Mouse (Mus musculus) T-helper 17 cell (primary cell): ENCODE results near the gene Myh10.
"Not testable (repeated sequence)": the region's sequence is repeated elsewhere in the genome, so short reads cannot be mapped to it uniquely, and the experiment has no call there.

Source experiments
- in situ Hi-C, 2 experiments: fragments of 300-600 bp; cut with MboI, MseI; formaldehyde crosslinking; loops; 1 replicate in 1 of 2; 2 replicates in 1 of 2; pipeline ENCODE4 v1.15.1; 2025; ENCODE audit warnings: high pct_unique_total_duplicates in 2 of 2

The Myh10 gene

DNA sequence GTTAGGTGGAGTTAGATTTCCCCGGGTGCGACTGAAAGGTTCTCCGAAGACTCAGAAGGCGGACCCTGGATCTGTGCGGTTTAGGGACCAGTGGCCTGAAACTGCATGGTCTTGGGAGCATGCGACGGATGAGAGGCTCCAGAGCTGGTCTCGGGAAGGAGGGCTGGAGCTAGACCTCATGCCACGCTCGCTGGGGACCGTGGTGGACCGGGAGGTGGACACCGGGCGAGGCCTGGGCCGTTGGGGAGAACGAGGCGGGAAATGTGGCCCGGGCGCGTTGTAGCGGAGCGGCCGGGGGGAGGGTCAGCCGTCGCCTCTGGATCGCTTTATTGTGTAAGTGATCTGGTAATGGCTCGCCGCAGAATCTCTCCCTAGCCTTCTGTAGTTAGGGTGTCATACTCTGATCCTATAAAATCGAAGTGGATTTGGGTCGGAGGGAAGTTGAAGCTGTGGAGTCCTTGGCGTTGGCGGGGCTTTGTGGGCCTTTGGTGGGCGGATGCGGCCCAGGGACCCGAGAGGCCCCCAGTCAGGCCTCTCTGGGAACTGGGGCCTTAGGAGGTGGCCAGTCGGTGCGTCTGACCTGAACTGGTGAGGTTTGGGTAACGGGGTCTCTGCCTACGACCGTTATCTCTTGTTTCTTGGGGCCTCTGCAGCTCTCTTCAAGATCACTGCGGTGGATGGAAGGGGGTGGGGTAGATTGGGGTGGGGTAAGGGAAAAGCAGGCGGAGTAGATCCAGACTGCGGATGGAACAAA is 1.5 kb downstream of the Myh10 start:
- in situ Hi-C loops: no loop called here

DNA sequence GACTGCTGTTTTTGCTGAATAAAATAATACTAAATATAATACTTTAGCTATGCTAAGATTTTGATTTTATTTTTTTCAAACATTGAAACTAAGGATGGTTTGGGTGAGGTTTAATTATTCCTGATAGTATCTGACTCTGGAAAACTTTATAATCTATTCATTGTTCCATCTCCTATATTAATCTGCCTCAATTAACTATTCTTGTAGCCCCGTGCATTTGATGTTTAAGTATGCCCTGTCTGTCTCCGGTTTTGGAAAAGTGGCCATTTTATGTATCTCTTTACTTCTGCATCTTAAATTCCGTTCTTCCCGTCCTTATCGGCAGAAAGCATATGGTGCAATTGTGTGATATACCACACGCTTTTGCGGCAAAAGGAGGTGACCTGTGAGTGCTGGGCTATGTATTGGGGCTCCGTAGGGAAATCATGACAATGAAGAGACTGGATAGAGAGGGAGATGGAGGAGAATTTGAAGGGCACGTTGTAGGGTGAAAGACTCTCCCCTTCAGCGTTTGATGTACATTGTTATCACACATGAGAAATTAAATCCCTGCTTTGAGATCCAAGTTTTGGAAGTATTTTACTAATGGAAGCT is 2.2 kb downstream of the Myh10 start:
- in situ Hi-C loops: no loop called here

GRCm38 (mm10) chr11:68702370-68702769 is 11.0 kb downstream of the Myh10 start:
- in situ Hi-C loops: loop anchor here in 1 of 2 experiments (10.0 kb wide), 1 partner anchor 532 kb away; the partner anchor contains the start of gene Gucy2e

DNA sequence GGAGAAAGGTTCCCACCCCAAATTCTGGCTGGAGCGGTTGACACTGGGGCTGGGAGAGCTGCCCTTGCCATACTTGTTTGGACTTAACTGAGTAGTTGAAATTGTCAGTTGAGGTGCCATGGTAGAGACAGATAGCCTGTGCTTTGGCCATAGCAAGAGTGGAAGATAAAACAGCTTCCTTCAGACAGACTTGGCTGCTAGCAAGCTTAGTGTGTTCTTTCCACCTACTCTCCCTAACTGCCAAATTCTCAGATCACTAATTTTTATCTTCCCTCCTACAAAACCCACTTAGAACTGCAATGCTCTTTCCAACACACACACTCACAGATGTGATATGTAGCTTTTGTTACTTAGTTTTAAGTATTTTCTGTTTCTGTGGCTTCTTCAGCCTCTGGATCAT is 12.0 kb downstream of the Myh10 start:
- in situ Hi-C loops: loop anchor here in 1 of 2 experiments (10.0 kb wide), 1 partner anchor 531 kb away; the partner anchor contains the start of gene Gucy2e

GRCm38 (mm10) chr11:68704258-68704657 is 12.9 kb downstream of the Myh10 start:
- in situ Hi-C loops: loop anchor here in 1 of 2 experiments (10.0 kb wide), 1 partner anchor 531 kb away; the partner anchor contains the start of gene Gucy2e

- in situ Hi-C loops: loop anchor here in 1 of 2 experiments (10.0 kb wide), 1 partner anchor 530 kb away; the partner anchor contains the start of gene Gucy2e
Measured at GRCm38 (mm10) chr11:68704847-68705246, 13.5 kb downstream of the Myh10 start.

GRCm38 (mm10) chr11:68706524-68707429 is 15.4 kb downstream of the Myh10 start:
- in situ Hi-C loops: loop anchor here in 1 of 2 experiments (10.0 kb wide), 1 partner anchor 528 kb away; the partner anchor contains the start of gene Gucy2e

DNA sequence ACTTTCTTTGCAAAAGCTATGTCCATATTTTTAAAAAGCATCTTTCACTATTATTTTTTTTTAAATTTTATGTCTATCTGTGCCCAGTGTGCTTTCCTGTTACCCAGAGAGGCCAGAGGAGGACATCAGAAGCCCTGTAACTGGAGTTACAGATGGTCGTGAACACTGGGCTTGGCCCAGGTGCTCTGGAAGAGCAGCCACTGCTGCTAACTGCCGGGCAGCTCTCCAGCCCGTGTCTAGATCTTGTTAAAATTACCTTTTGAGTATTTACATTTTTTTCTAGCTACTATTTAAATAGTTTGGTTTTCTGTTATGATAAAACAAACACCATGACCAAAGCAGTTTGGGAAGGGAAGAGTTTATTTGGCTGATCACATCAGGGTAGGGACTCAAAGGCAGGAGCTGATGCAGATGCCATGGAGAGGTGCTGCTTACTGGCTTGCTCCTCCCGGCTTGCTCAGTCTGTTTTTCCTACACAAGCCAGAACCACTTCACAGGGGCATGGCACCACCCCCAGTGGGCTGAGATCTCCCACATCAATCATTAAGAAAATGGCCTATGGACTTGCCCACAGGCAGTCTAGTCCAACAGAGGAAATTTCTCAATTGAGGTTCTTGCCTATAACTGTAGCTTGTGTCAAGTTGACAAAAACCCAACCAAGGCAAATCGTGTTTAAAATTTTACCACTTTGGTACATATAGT is 16.7 kb downstream of the Myh10 start:
- in situ Hi-C loops: loop anchor here in 1 of 2 experiments (10.0 kb wide), 1 partner anchor 527 kb away; the partner anchor contains the start of gene Gucy2e

- in situ Hi-C loops: loop anchor here (5.0 kb wide), 2 partner anchors 84 to 124 kb away; no protein-coding TSS in a partner anchor
Measured at GRCm38 (mm10) chr11:68716167-68716566, 24.8 kb downstream of the Myh10 start.

- in situ Hi-C loops: loop anchor here (5.0 kb wide), 2 partner anchors 85 to 125 kb away; no protein-coding TSS in a partner anchor
Measured at GRCm38 (mm10) chr11:68717171-68717840, 25.9 kb downstream of the Myh10 start.

- in situ Hi-C loops: loop anchor here (5.0 kb wide), 2 partner anchors 87 to 127 kb away; no protein-coding TSS in a partner anchor
Measured at GRCm38 (mm10) chr11:68719096-68719648, 27.8 kb downstream of the Myh10 start.

- in situ Hi-C loops: loop anchor here (5.0 kb wide), 2 partner anchors 87 to 127 kb away; no protein-coding TSS in a partner anchor
Measured at GRCm38 (mm10) chr11:68719774-68720173, 28.4 kb downstream of the Myh10 start.

DNA sequence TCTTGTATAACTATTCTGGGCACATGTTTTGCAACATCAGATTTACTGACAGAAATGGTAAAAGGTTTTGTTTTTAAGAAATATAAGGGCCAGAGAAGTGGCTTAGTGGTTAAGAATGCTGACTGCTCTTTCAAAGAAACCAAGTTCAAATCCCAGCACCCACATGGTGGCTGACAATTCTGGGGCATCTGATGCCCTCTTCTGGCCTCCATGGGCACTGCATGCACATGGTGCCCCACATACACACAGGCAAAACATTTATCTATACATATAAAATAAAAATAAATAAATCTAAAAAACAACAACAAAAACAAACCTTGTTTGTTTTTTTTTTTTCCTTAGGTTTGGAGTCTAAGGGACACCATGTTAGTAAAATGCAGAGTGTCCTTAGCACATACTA is 32.8 kb downstream of the Myh10 start:
- in situ Hi-C loops: no loop called here

DNA sequence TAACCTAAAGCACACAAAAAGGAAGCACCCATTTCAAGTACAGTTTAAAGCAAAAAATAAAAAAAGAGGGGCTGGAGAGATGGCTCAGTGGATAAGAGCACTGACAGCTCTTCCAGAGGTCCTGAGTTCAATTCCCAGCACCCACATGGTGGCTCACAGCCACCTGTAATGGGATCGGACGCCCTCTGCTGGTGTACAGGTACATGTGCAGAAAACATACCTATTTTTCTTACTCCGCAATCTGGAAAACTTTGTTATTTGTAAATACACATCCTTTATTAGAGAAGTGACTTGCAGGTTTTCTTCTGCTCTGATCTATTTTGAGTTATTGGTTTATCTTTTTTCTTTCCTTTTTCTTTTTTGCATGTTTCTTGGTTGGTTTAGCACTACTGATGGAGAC is 37.3 kb downstream of the Myh10 start:
- in situ Hi-C loops: no loop called here

- in situ Hi-C loops: no loop called here
Measured at GRCm38 (mm10) chr11:68730792-68731191, 39.4 kb downstream of the Myh10 start.

DNA sequence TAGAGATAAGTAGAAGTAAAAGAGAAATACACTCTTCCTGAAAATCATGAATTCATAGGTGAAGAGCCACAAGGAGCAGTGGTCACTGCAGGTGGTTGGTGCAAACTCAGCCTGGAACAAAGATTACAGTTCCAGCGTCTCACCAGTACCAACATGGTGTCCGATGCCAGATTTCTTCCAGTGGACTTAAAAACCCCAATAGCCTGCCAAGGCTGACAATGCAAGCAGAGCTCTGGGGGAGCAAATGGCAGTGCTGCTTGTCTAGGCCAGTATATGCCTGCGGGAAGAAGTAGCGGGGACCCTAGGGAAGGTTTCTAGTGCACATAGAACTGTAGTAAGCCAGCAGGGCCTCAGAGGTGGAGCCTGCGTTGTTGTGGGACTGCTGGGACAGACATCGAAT is 40.7 kb downstream of the Myh10 start:
- in situ Hi-C loops: no loop called here

DNA sequence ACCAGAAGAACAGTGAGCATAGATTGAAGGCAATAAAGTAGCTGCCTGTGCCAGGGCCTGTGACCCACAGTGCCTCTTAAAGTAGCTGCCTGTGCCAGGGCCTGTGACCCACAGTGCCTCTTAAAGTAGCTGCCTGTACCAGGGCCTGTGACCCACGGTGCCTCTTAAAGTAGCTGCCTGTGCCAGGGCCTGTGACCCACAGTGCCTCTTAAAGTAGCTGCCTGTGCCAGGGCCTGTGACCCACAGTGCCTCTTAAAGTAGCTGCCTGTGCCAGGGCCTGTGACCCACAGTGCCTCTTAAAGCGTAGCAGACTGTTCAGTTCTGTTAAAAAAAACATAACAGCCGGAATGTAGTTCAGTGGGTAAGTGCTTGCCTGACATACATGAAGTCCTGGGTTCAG is 42.0 kb downstream of the Myh10 start:
- in situ Hi-C loops: not testable (repeated sequence)

GRCm38 (mm10) chr11:68739509-68739908 is 48.1 kb downstream of the Myh10 start:
- in situ Hi-C loops: no loop called here

GRCm38 (mm10) chr11:68742658-68743057 is 51.3 kb downstream of the Myh10 start:
- in situ Hi-C loops: no loop called here

DNA sequence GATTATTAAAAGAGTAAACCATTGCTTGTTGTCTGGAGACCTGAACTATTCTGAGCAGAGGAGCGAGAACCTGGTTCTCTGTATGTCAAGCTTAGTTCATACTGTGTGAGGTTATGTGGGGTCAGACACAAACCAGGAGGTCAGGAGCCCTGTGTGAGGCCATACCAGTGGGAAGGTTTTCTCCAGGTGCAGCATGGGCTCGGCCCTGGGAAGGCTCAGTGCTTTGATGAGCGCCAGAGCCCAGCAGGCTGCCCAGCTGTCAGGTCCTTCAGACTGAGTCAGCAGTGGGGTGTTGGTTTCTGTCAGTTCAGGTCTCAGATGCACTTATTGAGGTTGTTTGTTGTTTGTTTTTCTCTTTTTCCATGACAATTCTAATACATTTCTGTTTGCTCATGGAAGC is 52.8 kb downstream of the Myh10 start:
- in situ Hi-C loops: no loop called here
